Mouse (Mus musculus) erythroblast, embryonic 14.5 days (primary cell): ENCODE results near the gene Cs. TPM values are rescaled to one million over a fixed set of nuclear protein-coding genes. Genes with fewer than 3 reads are reported as not detected.

Experiments used
- H3K27me3 ChIP-seq: 2 replicates; pipeline ENCODE4 v1.6.1; 2012; ENCODE audit warnings: inconsistent platforms; ENCODE audit not compliant: control insufficient read depth
- H3K36me3 ChIP-seq: 2 replicates; pipeline ENCODE4 v1.6.1; 2012; ENCODE audit warnings: mild to moderate bottlenecking, inconsistent platforms; ENCODE audit not compliant: control insufficient read depth
- H3K4me1 ChIP-seq: 2 replicates; pipeline ENCODE4 v1.6.1; 2012; ENCODE audit warnings: inconsistent platforms; ENCODE audit not compliant: control insufficient read depth
- H3K4me3 ChIP-seq: replicated peaks from 2 replicates; pipeline ENCODE3; 2012; ENCODE audit warnings: moderate library complexity, mild to moderate bottlenecking, inconsistent platforms
- H3K9me3 ChIP-seq: 2 replicates; pipeline ENCODE4 v1.6.1; 2012; ENCODE audit warnings: low read length, inconsistent platforms, mixed read lengths; ENCODE audit not compliant: control insufficient read depth
- GATA1 ChIP-seq: IDR thresholded peaks from 2 replicates; pipeline ENCODE4 v1.6.1; 2012; ENCODE audit warnings: low read length, inconsistent platforms, mixed read lengths
- TAL1 ChIP-seq: IDR thresholded peaks from 3 replicates; pipeline ENCODE4 v1.6.1; 2012; ENCODE audit warnings: low read length, inconsistent platforms, mixed read lengths
- polyA plus RNA-seq: library from polyadenylated mRNA; stranded (reverse); fragments of >175 nt; gene quantifications from 2 replicates; pipeline ENCODE4 v1.2.3, GENCODE M21; 2012

The Cs gene
- polyA plus RNA-seq, 1 experiment, result 2.2 TPM

DNA sequence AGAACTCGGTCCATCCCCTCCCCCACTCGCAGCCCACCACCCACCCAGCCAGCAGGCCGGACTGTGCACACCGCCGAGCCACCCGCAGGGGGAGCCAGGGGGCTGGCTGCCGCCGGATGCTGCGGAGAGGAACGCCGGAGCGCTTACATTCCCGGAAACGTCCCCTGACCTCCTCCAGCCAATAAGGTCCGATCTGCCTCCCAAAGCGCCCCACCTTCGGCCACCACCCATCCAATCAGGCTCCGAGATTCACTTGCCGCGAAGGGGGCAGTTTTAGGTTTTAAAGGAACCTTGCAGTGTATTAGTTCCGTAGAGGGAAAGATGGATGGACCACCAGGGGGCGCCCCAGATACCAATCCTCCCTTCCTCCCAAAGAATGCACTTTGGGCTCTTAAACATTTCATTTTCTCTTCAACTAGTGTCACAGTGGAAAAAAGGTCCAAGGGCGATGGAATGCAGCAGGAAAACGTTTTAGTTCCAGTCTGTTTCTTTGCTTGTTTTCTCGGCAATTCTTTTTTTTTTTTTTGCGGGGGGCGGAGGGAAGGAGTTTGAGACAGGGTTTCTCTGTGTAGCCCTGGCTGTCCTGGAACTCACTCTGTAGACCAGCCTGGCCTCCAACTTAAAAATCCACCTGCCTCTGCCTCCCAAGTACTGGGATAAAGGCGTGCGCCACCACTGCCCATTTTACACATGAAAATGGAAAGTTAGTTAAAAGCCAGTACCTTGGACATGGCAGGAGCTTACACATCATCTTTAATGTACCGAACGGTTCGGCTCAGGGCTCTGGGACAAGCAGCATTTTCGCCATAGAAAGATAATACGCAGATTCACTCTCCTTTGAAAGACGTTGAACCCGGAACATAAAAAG, 72.4 kb downstream of the Cs start:
- TF ChIP-seq TAL1, result no peak
- no peaks in the 10 kb centered on the region for H3K27me3 ChIP-seq
- H3K4me3 ChIP-seq, result peak overlapping the region; percentile 91
- H3K4me1 ChIP-seq, result peaks cover 56% of the 10 kb centered on the region
- peaks cover 31% of the 10 kb centered on the region for H3K36me3 ChIP-seq
- no peaks in the 10 kb centered on the region for H3K9me3 ChIP-seq

DNA sequence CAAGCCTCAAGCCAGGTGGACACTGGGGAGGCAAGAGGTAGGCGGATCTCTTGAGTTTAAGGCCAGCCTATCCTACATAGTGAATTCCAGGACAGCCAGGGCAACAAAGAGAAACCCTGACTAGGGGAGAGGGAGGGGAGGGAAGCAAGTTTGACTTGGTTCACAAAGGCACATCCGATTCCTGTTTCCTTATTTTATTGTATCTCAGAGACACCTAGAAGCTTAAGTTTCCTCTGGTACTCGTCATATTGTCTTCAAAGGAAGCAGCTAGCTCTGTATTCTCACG, 73.0 kb downstream of the Cs start:
- Histone ChIP-seq H3K27me3 (no peaks in the 10 kb centered on the region), H3K9me3 (no peaks in the 10 kb centered on the region), H3K4me3 (peak overlapping the region; percentile 91), H3K36me3 (peaks cover 32% of the 10 kb centered on the region), H3K4me1 (peaks cover 57% of the 10 kb centered on the region)
- TF ChIP-seq TAL1, result no peak
- no peak for TF ChIP-seq GATA1

DNA sequence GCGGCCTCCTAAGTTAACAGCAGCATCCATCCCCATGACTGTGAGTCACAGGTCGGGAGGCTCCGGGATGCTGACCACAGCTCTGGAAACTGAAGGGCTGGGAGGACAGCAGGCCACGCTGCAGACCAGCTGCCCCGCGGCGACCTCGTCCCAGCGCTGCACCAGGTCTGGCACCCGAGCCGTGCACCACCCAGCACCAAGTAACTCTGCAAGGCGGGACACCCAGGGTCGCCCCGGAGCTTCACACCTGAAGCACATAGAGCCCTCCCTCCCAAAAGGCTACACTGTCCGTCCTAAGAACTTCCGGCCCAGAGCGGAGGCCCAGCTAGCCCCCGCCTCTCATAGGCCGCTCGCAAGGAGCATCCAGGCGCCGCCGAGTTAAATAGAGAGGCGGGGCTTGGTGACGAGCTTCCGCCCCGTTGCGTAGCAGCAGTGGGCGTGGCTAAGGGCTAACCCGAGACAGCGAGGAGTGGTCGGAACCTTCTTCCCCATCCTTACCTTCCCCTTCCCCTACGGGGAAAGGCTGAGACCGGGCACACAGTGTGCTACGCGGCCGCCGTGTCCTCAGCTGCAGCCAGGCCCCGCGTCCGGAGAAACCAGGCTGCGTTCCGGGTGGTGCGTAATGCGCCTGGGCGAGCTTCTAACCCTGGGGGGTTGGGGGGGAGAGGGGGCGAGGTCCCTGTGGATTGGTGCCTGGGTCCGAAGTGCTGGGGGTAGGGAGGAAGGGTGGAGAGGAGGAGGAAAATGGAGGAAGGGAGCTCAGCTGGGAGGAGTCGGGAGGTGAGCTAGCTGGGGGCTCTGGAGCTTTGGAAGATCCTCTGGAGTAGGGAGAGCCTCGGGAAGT, 73.9 kb downstream of the Cs start, which contains the start of the genes Nabp2 and Rnf41:
Gene Nabp2 (minus strand): TSS at position 282 of the 844 bp plus-strand sequence.
Gene Rnf41 (plus strand): TSS at position 447 of the 844 bp plus-strand sequence.
- Histone ChIP-seq H3K27me3 (no peaks in the 10 kb centered on the region), H3K4me1 (peaks cover 60% of the 10 kb centered on the region), H3K4me3 (peak within 1 kb of the TSS; percentile 91), H3K9me3 (no peaks in the 10 kb centered on the region), H3K36me3 (peaks cover 28% of the 10 kb centered on the region)
- TF ChIP-seq GATA1, result no peak
- no peak for TF ChIP-seq TAL1

DNA sequence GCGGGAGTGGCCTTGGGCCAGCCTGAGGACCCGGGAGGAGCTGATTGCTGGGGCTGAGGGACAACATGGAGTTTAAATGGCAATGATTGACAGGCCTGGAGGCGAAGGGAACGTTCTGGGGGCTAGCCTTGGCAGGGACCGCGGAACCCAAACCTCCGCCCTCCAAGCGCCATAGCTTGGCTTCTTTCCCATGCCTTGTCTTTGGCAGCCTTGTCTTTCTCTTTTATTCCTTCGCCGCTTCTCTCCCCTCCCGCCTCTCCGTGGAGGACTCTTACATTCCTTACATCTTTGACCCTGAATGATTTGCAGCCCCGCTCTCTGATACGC, 74.5 kb downstream of the Cs start:
- Histone ChIP-seq H3K27me3 (no peaks in the 10 kb centered on the region), H3K9me3 (no peaks in the 10 kb centered on the region), H3K36me3 (peaks cover 26% of the 10 kb centered on the region), H3K4me1 (peaks cover 60% of the 10 kb centered on the region), H3K4me3 (peak overlapping the region; percentile 91)
- TF ChIP-seq TAL1 (no peak), GATA1 (no peak)

Other genes starting within 250 kb of the Cs start
- 3.2 and 3.6 TPM in 2 replicates for gene Baz2a, start 246.2 kb upstream of the Cs start, polyA plus RNA-seq
- 0.72 and 0.93 TPM in 2 replicates for gene Rbms2, start 157.4 kb upstream of the Cs start, polyA plus RNA-seq
- not detected in 2 replicates for gene Gls2, start 143.3 kb upstream of the Cs start, polyA plus RNA-seq
- 0.10 and 0.18 TPM in 2 replicates for gene Spryd4, start 125.9 kb upstream of the Cs start, polyA plus RNA-seq
- 0.03 TPM in 1 of 2 replicates, not detected in the other for gene Mip, start 111.9 kb upstream of the Cs start, polyA plus RNA-seq
- gene Timeless, start 105.7 kb upstream of the Cs start, polyA plus RNA-seq, result 2.7 and 3.0 TPM in 2 replicates
- 0.02 and 0.04 TPM in 2 replicates for gene Apon, start 83.6 kb upstream of the Cs start, polyA plus RNA-seq
- not detected in 2 replicates for gene Apof, start 69.1 kb upstream of the Cs start, polyA plus RNA-seq
- 0.16 and 0.23 TPM in 2 replicates for gene Stat2, start 67.2 kb upstream of the Cs start, polyA plus RNA-seq
- not detected in 2 replicates for gene Il23a, start 39.0 kb upstream of the Cs start, polyA plus RNA-seq
- 0.31 and 0.44 TPM in 2 replicates for gene Pan2, start 34.4 kb upstream of the Cs start, polyA plus RNA-seq
- gene Cnpy2, start 15.3 kb upstream of the Cs start, polyA plus RNA-seq, result 2.3 and 3.2 TPM in 2 replicates
- gene Coq10a, start 31.3 kb downstream of the Cs start, polyA plus RNA-seq, result 0.49 and 0.53 TPM in 2 replicates
- gene Ankrd52, start 39.4 kb downstream of the Cs start, polyA plus RNA-seq, result 1.4 and 1.9 TPM in 2 replicates
- 0.15 and 0.16 TPM in 2 replicates for gene Slc39a5, start 63.5 kb downstream of the Cs start, polyA plus RNA-seq
- gene Nabp2, start 73.8 kb downstream of the Cs start, polyA plus RNA-seq, result 32.3 and 34.1 TPM in 2 replicates
- gene Rnf41, start 73.9 kb downstream of the Cs start, polyA plus RNA-seq, result 0.37 and 0.48 TPM in 2 replicates
- gene Smarcc2, start 121.5 kb downstream of the Cs start, polyA plus RNA-seq, result 19.2 and 19.5 TPM in 2 replicates
- gene Myl6, start 156.4 kb downstream of the Cs start, polyA plus RNA-seq, result 36.6 and 41.6 TPM in 2 replicates
- 0.63 and 0.76 TPM in 2 replicates for gene Myl6b, start 161.0 kb downstream of the Cs start, polyA plus RNA-seq
- 2.7 and 2.9 TPM in 2 replicates for gene Esyt1, start 188.1 kb downstream of the Cs start, polyA plus RNA-seq
- gene Zc3h10, start 210.0 kb downstream of the Cs start, polyA plus RNA-seq, result 1.6 and 1.9 TPM in 2 replicates
- gene Rpl41, start 211.6 kb downstream of the Cs start, polyA plus RNA-seq, result 2,301 and 2,563 TPM in 2 replicates
- gene Pa2g4, start 228.3 kb downstream of the Cs start, polyA plus RNA-seq, result 39.3 and 42.3 TPM in 2 replicates